Mouse (Mus musculus): Measurements from ENCODE around the gene Obox6.

The Obox6 gene

GRCm38 (mm10) chr7:15839578-15839977, at the start of gene Obox6:
Obox6 (minus strand) TSS chr7:15839678.
- DNase-seq (ENCODE audit: low spot score in 2 of 2), result no peak

DNA sequence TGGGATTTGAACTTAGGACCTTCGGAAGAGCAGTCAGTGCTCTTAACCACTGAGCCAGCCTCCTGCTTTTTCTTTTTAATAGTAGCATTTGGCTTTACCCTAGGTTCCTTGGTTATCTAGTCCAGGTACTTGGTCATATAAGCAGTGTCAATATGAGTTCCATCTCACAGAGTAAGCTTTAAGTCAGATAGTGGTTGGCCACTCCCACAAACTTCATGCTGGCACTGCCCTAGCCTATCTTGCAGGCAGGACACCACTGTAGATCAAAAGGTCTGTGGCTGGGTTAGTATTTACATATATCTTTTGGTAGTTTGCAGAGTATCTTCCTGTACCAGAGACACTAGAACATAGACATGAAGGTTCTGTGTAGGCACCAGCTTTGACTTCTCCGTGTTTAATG, 44.6 kb upstream of the Obox6 start:
- no peak for DNase-seq (ENCODE audit: low spot score in 2 of 2)

- no peak for DNase-seq (ENCODE audit: low spot score in 2 of 2)
Measured at GRCm38 (mm10) chr7:15882317-15882716, 42.8 kb upstream of the Obox6 start, which contains the start of gene Crxos. Crxos (plus strand) TSS chr7:15882617.

DNA sequence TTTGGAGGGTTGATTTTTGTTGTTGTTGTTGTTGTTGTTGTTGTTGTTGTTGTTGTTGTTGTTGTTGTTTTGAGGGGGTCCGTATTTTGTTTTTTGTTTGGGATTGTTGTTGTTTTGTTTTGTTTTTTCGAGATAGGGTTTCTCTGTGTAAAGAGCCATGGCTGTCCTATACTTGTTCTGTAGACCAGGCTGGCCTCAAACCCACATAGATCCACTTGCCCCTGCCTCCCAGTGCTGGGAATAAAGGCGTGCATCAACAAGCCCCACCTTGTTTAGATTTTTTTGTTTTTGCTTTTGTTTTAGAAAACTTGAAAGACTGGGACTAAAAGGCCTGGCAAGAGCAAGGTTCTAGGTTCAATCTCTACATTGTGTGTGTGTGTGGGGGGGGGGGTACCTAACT, 42.4 kb upstream of the Obox6 start:
- no peak for DNase-seq (ENCODE audit: low spot score in 2 of 2)

DNA sequence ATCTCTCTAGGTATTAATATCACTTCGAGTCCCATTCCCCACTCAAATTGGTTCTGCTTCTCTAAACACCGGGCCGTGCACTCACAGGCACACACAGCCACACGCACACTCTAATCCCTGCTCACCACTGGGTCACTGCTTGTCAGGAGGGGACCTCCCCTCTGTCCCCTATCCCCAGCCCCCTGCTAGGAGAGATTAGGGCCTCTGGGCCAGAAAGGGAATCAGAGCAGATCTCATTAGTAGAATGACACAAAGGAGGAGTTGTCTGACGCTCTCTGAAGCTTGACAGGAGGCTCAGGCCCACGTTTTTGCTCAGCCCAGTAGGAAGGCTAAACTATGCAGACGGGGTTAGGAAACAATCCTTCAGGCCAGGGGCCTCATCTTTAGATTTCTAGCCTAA, 41.9 kb upstream of the Obox6 start:
- no peak for DNase-seq (ENCODE audit: low spot score in 2 of 2)

GRCm38 (mm10) chr7:15879756-15880155, 40.3 kb upstream of the Obox6 start, which contains the start of gene Crx:
Crx (minus strand) TSS chr7:15879968.
- DNase-seq (ENCODE audit: low spot score in 2 of 2), result no peak

GRCm38 (mm10) chr7:15864104-15864503, 24.6 kb upstream of the Obox6 start:
- no peak for DNase-seq (ENCODE audit: low spot score in 2 of 2)

GRCm38 (mm10) chr7:15859657-15860056, 20.2 kb upstream of the Obox6 start:
- DNase-seq (ENCODE audit: low spot score in 2 of 2), result no peak

All from right cerebral cortex, postnatal 36 days (tissue).